Mouse (Mus musculus) kidney, adult 18-20 months (tissue): ENCODE data around the gene Vmn1r215.
"Not testable (repeated sequence)": the region's sequence is repeated elsewhere in the genome, so short reads cannot be mapped to it uniquely, and the experiment has no call there.

ENCODE experiments used
- DNase-seq: peaks from one replicate; pipeline ENCODE4 v3.0.0; 2021

Gene Vmn1r215

DNA sequence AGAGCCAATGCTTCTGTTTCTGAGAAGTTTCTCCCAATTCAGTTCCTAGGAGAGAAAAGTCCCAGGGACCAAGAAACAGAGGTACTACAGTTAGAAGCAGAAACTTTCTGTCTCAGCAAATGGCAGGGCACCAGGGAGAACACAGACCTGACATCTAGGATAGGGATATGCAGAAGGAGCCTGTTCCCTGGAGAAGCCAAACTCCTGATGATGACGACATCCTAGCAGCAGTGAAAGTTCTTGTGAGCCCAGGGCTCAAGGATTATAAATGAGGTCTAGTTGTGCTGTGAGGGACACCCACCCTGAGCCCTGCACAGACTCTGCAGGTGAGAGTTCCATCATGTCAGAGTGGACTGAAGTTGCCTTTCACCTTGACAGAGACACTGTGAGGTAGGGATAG is at the start of gene Vmn1r215:
Gene Vmn1r215, plus strand, starts transcription at position 301 of the 400 bp plus-strand sequence.
- no peak for DNase-seq

DNA sequence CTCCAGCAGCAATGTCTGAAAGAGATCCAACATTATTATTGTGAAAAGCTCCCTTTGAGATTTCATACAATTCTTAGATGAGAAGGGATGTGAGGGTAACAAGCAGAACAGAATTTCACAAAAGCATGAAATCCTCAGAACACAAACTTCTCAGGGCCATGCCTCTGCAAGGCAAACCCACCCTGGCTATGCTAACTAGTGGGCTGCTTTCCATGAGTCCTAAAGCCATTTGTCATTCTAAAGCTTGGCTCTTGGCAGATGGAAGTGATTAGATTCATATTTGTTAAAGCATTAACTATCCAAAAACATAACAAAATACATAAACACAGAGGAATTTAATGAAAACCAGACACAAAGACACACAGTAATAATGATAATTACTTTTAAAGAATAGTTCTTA is 49.7 kb upstream of the Vmn1r215 start:
- DNase-seq, result no peak

DNA sequence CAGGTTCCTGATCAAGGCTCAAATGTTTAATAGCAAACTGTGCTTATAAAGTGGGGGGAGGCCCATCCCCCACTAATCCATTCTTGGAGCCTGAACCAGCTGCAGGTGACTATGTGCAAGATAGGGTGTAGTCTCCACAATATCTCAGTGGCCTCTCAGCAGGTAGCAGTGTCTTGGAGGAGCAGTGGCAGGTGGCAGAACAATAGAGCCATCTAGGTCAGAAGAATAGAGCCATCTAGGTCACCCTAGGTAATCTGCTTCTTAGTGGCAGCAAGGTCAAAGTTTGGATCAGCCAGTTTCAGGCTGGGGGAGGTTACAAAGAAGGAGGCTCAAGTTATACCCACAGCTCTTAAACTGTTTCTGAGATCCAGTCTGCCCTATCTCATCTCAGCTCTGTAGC is 43.0 kb upstream of the Vmn1r215 start:
- DNase-seq, result no peak

DNA sequence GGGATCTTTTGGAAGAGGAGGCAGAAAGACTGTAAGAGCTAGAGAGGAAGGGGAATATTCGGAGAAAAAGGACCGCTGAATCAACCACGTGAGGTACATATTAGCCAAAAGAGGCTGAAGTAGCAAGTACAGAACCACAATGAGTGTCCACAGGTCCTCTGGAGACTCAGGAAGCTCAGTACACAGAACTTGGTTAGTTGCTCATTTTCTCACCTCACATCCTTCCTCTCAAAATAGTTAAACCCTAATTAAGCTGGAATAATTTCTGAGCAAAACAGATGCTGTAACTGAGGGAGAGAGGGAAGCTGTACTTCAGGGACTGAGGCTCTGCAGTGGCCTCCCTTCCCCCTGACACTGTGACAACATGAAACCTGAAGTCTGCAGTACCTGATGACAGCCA is 37.7 kb upstream of the Vmn1r215 start, which contains the start of gene Vmn1r214:
Gene Vmn1r214, plus strand, starts transcription at position 301 of the 400 bp plus-strand sequence.
- DNase-seq, result no peak

DNA sequence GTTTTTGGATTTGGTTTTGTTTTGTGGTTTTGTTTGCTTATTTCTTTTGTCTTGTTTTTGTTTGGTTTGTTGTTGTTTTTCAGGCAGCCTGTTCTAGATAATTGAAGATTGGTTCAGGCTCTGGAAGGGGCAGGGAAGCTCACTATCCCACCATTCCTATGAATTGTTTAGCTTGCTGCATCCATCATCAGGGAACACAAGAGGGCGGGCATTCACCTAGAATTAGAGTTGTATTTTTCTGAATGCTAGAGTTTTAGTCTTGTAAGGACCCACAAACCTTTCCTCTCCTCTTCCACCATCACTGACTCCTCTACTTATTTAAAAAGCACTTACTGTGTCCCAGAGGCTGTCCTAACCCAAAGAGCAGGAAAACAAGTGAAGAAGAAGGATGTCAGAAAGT is 10.0 kb upstream of the Vmn1r215 start:
- DNase-seq, result no peak

DNA sequence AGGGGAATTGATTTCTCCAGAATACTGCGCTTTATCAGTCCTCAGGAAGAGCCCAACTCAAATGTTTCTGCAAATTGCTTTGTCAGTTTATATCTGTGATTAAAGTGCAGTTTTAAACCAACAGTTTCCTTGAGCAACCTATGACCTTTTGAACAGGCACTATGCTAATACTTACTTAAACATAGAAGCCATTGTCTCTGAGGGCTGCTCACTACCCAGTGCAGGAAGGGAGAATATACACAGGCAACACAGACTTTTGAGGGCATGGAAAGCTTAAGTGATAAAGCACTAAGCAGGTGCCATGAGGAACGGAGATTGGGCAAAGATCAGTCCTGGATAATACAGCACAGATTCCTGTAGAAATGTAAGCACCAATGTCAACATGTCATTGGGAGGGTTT is 1.5 kb downstream of the Vmn1r215 start:
- DNase-seq, result no peak

DNA sequence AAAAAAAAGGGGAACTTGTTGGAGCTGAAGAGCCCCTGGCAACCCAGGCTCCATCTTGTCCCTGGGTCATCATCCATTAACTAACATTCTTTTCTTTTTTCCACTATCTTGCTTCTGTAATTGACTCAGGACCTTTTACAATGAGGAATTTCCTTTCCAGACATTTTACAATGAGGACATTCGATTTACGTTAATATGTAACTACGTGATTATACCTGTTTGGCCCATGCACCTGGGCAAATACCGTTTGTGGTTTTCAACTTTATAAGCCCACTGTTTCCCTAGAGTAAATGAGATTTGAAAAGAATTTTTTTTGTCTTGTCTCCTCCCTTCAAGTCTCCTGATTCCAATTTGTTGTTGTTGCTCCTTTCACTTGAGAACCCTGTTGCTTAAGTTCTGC is 26.6 kb downstream of the Vmn1r215 start:
- no peak for DNase-seq

DNA sequence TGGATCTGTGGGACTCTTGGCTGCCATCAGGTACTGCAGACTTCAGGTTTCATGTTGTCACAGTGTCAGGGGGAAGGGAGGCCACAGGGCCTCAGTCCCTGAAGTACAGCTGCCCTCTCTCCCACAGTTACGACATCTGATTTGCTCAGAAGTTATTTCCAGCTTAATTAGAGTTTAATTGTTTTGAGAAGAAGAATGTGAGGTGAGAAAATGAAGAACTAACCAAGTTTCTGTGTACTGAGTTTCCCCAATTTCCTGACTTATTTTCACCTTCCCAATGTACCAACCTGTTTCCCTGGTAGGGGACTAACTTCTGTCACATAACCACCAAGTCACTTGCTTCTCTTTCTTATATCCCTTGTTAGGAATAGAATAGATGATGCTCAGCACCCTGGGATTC is 50.3 kb downstream of the Vmn1r215 start, which contains the start of gene Vmn1r217:
Gene Vmn1r217, minus strand, starts transcription at position 101 of the 400 bp plus-strand sequence.
- DNase-seq, result not testable (repeated sequence)

DNA sequence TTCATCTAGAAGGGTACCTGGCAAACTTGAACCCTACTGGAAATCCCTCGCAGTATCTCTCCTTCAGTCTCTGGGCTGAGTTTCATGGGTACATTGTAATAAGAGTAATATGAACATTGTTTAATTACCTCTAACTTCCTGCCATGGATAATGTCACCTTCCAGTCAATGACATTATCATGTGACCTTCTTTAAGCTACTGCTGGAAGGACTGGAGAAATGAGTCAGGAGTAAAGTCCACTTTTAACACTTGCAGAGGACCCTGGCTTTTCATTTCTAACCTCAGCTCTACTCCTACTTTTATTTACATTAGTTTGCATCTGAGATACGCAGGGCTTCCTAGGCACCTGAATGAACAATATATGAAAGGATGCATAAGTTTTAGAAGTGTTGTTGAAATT is 52.8 kb downstream of the Vmn1r215 start:
- DNase-seq, result no peak
